Mouse (Mus musculus) monocyte, adult 2 months (primary cell): ENCODE results near the gene Myzap.
"Not testable (repeated sequence)": the region's sequence is repeated elsewhere in the genome, so short reads cannot be mapped to it uniquely, and the experiment has no call there.

Source experiments
- DNase-seq, 2 experiments: peaks; one replicate each; pipeline ENCODE4 v3.0.0; 2022; ENCODE audit warnings: low spot score in 2 of 2, low read depth in 1 of 2

Myzap gene

DNA sequence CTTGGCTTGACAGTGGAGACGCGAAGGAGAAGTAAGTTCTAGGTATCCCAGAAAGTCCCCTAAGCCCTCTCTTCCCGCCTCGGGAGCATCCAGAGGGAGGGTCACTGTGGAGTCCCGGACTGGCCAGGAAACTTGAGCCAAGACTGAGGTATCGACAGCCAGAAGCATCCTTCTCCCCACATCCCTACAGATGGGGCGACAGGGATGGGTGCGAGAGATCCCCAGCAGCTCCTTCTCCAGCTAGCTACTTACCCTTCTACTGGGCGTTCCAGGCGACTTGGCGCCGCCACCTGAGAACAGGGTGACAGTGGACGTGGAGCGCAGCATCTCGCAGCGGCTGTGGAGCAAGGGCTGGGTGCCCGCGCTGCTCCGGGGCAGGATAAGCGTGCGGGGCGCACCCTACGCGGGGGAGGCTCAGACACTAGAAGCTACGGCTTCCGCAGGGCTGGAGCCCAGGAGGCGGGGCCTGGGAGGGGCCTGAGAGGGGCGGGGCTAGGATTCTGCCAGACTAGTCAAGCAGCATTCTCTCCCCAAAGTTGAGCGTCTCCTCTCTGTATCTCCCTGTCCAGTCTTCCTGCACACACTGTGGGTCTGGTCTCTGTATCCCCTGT, at the start of gene Myzap:
Gene Myzap, minus strand, starts transcription at position 423 of the 611 bp plus-strand sequence.
- peak; percentile 31 to 66 for DNase-seq

DNA sequence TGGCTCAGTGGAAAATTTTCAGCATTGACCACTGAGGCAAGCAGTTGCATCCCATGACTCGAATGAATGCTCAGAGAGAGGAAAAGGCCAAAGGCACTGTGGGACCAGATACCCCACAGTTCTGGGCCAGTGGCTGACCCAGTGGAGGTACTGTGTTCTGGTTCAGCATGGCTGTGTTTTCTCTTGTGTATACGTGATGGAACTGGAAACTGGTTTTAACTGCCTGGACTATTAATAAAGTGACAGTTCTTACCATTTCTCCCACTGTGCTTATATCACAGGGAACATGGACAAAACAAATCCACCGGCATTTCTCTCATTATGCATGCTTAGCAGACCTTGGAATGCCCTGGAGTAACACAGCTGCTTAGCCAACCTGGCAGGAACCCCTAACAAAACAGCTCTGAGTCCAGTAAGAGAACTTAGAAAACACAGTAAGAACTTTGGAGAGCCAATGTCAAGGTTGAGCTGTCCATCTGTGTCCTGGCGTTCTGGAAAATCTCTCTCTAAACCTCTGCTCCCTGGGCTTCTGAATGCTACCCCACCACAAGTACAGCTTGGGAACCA, 48.3 kb upstream of the Myzap start:
- DNase-seq: no peak

DNA sequence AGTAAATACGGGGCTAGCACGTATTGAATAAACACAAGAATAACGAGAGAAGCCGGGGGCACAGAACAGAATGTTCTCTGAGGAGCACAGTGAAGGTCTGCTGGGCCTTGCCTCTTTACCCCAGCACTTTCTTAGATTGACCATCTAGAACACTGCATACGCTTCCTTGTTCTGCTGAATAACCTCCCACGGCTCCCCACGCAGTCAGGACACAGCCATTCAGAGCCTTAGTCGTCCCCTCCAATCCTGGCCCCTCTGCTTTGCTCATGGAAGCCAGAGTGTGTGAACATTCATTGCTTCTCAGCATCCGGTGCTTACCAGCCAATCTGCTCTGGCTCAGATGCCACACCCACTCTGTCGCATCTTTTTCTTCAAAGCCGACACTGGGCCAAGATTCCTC, 46.0 kb upstream of the Myzap start:
- no peak for DNase-seq

DNA sequence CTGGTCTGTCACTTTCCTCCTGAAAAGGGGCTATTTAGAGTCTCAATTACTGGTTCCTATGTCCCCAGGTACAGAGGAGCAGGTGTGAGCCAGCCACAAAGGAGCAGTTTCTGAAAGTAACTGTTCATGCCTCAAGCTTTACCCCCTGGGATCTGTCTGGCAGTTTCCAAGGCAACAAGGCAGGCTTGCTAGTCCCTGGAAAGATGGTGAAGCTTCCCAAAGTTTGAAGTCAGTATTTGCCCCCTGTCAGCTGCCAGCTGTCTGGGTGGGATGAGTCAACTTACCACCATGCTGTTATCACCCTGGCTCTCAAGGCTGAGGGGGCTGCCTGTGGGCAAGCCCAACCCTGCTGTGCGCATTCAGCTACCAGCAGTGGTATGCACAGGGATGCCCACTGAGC, 44.7 kb upstream of the Myzap start:
- DNase-seq: no peak

DNA sequence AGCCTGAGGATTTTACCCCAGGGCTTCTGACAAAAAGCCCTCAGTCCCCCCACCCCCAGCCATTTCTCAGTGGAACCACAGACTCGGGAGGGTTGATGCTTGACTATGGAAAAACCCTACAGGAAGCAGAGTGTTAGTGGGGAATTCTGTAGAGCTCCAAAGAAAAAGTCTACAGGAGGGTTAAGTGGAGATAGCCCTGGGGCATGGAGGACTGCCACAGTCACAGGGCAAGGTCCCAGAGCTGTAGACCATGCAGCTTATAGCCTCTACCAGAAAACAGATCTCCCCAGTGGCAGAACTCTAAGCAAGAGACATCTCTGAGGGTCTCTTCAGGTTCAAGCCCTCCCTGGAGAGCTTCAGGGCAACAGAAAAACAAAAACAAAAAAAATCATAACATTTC, 43.5 kb upstream of the Myzap start:
- DNase-seq: no peak

DNA sequence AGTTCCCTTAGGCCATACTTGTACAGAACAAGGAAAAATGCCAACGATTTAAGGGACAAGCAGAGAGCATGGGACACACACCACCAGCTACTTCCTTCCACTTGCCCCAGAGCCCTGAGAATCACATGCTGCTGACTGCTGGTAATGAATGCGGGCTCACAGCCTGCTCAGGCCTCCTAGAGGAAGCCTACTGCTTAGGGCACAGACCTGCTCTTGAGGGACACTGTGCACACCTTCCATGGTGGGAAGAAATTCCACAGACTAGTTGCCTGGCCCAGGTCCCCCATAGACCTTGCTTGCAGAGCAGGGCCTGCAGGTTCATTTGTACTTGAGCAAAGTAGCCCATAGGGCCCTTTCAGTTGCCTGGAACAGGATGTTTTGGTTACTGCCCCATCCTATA, 42.8 kb upstream of the Myzap start:
- no peak for DNase-seq

DNA sequence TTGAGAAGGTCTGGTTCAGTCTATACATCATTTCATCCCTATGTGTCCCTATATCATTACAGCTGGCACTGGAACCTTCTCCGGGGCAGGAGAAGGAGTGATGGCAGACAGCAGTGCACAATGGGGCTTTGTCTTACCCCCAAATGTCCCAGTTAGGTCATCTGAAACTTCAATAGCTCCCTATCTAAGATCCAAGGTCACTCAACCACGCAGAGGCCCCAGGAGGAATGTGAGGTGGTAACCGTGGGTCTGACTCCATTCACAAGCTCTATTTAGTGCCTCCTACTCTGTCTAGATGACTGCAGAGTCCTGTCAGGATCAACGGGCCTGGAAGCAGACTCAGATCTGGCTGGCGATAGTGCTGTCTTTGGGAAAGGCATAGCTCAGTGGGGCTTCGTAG, 36.8 kb upstream of the Myzap start:
- DNase-seq: no peak

DNA sequence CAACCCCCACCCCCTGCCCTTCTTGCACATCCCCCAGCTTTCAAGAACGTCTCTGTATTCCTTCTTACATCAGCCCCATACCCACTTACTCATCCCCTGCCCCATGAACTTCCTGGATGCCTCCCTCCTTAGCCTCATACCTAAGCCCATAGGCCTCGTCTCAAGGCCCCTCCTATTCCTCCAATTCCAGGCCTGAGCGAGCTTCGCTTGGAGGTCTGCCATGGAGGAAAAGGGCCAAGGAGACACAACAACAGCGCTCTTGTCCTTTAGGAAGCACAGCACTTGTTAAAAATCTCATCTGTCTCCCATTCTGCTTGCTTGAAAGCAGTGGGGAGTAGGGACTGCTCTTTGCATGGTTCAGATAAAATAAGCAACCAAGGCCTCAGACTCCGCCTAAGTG, 36.1 kb upstream of the Myzap start:
- DNase-seq: no peak

DNA sequence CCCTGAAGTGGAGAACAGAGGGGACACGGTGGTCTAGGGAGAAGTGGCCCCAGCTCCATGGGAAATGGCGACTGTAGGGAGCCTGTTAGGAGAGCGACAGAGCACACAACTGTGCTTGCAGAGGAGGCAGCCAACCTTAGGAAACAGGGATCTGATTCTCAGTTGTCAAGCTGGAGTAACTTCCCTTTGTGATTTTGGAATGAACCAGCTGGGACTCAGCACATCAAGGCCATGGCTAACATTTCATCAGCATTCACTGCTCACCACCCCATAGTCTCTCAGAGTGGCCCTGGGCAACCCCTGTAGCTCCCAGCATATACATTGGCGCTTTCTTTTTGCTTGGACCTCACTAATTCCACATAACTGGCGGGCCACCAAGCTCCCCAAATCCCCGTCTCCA, 33.8 kb upstream of the Myzap start:
- DNase-seq: no peak

DNA sequence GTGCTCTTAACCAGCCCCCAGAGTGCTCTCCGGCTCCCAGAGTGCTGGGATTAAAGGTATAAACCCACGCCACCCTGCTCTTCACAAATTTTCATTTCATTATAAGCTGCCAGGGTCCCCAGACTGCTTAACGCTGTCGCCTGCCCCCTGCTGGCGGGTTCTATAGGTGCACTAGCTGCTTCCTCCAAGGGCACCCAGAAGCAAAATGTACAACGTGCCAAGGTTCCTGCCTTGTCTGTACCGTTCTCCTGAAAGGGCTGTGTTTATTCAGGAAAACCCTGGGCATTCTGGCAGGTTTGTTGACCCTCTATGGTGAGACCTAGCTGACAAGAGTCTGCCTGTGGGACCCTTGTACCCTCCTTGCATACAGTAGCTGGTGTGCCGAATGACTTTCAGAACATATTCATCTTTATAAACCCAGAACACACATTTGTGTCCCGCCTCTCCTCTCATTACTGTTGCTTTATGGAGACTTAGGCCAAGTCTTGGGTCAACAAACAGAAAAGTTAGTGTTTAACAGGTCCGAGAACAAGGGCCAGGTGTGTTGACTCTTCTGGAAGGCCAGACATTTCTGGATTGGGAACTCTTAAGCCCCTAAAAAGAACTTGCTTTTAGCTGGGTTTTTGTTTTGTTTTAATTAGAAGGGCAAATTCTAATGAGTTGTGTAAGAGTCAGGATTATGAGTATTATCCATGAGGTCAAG, 32.8 kb upstream of the Myzap start:
- DNase-seq: peak in 1 of 2 experiments; percentile 19

DNA sequence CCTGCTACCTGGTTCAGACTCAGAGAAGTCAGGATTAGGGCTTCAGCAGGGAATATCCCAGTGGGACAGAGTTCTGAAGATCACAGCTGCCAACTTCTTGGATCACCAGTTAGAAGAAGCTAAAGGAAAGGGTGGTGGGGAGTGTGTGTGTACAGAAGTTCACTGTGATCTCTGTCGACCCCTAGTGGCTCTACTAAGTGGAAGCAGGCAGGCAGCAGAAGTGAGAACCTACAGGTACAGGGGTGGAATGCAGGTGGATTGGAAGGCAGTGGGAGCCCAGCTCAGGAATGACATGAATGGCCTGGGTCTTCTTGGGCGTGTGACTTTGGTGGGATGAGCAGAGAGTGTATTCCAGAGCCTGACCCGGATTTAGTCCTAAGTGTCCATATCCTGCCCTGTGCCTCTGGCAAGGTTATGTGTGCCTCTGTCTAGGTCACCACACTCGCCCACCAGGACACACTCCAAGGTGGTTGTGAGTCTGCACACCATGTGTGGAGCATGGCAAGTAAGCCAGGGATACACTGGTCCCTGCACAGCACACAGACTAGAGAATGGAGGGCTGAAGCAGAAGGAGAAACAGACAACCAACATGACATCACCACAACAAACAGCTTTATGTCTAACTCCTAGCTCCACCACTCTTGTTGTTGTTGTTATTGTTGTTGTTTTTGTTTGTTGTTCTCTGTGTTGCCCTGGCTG, 31.9 kb upstream of the Myzap start:
- no peak for DNase-seq

DNA sequence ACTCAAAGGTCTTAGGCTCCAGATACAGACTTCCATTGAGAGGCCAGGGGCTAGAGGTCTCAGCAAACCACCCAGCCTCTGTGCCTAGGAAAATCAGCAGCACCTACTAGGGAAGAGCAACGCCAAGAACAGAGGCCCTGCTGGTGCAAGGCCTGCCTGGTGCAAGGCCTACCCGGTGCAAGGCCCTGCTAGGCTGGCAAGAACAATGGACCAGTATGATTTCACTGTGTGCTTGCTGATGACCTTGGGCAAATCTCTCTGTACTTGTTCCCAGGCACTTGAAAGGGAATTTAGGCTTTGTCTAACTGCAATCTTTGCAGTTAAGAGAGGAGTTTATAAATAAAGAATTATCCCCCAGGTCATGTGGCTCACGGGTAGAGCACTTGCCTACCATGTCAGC, 30.4 kb upstream of the Myzap start:
- DNase-seq: no peak

DNA sequence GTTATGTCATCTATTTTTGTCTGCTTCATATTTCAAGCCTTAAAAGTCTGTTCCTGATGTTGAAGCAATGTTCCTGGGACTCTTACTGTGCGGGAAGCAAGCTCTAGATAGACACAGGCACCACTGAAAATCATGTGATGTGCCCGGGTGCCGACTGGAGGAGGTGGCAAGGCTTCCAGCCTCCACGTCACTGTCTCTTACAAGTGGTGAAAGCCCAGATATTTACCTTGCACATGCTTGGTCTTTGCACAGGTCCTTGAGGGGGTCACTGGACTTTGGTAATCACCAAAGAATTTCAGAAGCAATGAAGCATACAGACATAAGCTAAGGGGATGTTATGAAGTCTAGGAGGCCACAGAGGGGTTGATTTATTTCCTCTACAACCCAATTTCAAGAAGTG, 29.8 kb upstream of the Myzap start:
- no peak for DNase-seq

DNA sequence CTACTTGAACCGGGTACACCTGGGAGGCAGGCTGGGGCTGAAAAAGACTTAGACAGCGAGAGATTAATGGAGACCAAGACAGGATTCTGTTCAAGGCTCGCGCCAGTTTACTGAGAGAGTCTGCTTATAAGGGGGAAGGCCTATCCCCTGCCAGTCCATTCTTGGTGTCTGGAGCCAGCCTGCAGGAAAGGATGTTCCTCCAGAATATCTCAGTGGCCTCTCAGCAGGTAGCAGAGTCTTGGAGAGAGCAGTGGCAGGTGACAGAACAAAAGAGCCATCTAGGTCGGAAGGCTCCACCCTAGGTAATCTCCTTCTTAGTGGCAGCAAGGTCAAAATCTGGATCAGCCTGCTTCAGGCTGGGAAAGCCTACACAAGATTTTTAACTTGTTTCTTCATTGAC, 28.0 kb upstream of the Myzap start:
- DNase-seq: not testable (repeated sequence)

DNA sequence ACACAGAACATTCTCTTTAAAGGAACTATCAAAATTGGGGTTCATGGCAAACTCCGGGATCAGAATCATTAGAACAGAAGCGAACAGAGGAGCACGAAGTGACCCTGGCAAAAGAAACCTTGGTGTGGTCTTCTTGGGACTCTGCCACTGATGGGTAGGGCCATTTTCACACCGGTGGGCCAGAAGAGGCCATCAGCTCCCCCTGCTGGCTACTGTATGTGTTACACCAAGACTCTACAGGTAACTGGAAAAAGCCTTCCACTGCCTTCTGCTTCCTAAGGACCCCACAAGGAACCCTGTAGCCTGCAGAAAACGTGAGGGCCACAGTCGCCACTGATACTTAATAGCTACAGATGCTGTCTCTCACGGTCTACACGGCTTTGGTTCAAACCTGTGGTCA, 25.2 kb upstream of the Myzap start:
- no peak for DNase-seq

DNA sequence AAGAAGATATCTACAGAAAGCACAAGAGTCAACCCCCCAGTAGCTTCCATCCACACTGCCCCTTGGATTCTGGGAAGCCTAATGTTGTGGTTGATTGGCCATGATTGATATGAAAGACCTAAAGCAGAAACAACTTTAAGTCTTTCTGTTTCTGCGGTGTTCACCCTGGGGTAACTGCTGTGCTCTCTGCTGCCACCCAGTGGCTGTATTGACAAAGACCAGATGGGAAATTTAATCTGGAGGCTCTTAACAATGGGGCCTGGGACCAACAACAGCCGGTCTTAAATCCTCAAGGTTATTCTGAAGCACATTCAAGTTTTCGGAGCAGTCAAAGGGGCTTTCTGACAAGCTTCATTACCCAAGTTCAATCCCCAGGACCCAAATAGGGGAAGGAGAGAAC, 24.0 kb upstream of the Myzap start:
- DNase-seq: peak in 1 of 2 experiments; percentile 54

DNA sequence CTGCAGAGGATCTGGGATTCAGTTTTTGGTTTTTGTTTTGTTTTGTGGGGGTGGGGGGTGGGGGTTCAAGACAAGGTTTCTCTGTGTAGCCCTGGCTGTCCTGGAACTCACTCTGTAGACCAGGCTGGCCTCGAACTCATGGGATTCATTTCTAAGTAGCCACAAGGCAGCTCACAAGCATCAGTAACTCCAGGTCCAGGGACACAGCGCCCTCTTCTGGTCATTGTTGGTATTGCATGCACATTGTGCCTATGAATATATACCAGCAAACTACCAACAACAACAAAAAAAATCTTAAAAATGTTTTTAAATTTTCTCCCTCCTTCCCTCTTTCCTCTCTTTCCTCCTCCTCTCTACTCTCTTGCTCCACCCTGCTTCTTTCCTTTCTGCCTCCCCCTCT, 22.5 kb upstream of the Myzap start:
- DNase-seq: no peak

DNA sequence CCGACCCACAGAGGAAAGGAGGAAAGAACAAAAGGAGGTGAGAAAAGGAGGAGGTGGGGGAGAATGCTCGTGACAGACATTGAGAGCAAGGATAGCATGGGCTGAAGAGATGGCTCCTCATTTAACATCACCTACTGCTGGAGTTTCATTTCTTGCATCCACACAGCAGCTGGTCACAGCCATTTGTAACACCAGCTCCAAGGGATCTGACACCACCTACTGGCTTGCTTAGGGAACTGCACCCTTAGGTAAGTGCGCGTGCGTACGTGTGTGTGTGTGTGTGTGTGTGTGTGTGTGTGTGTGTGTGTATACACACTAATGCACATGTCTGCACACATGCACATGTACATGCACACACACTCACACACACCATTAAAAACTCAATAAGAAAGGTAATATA, 20.8 kb upstream of the Myzap start:
- no peak for DNase-seq

DNA sequence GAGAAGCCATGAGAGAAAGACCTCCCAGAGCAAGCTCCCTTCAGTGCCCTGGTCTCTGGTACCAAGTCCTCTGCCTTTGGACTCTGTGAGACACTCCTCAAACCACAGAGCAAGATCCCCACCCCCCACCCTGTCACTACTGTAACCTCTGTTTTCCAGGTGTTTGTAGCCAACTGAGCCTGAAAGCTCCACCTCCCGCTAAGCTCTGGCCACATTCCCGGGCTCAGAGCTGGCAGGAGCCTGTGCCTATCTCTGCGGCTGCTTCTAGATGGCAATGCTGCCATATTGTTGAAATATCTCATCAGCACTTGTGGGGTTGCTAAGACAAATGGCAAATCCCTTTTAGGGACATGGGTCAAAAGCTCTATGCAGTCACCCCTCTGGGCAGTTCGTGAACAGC, 19.7 kb upstream of the Myzap start:
- DNase-seq: no peak

DNA sequence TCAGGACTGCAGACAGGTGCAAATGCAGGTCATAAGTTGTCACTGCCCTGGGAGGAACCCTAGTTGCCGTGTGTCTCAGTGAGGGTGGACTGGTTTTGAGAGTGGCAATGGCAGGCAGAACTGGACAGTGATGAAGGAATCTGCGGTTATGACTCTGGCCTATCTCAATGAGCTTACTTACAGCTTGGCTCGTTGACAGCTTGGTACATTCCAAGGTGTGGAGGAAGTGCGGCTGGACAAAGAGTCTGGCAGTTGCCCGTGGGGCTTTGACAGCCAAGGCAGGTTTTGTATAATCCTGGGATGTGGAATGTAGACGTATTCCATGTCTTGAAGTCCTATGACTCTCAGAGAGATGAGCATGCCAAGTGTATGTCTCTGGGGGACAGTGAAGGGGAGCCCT, 16.9 kb upstream of the Myzap start:
- DNase-seq: no peak

DNA sequence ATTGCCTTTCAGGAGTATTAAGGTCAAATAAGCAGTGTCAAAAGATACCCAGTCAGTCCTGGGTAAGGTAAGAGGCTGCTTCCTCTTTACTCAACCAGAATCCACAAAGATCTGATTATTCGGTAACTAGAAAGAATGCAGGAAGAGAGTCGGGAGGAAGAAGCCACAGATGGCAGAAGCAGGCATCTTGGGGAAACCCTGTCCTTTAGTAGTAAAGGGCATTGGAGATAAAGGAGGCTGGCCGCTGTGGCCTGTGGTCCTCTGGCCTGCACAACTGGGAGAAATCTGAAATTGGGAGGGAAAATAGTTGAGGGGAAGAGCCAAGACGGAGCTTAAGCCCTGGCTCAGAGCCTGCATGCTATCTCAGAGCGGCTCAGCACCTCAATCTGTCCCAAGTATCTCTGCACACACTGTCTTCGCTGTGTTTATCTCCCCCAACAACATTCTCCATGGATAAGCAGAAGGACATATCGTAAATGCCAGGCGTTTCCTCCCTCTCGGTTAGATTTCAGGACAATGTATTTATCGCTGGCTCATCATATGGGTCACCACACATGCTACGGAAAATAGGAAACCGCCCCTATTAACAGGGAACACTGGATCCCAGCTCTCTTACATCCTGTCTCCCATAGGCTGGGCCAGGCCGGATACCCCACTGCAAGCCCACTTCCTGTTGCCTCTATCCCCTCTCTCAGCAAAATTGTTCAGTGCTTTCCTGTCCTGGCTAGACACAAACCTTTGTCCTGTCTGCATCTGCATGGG, 14.3 kb upstream of the Myzap start:
- DNase-seq: no peak
